Mouse (Mus musculus): ENCODE data around the gene AI661453.
"Not testable (repeated sequence)": the region's sequence is repeated elsewhere in the genome, so short reads cannot be mapped to it uniquely, and the experiment has no call there.

Gene AI661453

GRCm38 (mm10) chr17:47436156-47436906, at the start of gene AI661453:
Gene AI661453, plus strand, starts transcription at chr17:47436615.
- no peak for DNase-seq

- no peak for DNase-seq
Observed at GRCm38 (mm10) chr17:47386649-47387048, 49.8 kb upstream of the AI661453 start.

- no peak for DNase-seq
Observed at GRCm38 (mm10) chr17:47394223-47394869, 42.1 kb upstream of the AI661453 start.

- no peak for DNase-seq
Observed at GRCm38 (mm10) chr17:47395376-47395913, 41.0 kb upstream of the AI661453 start.

- DNase-seq: no peak
Observed at GRCm38 (mm10) chr17:47399091-47399490, 37.3 kb upstream of the AI661453 start.

- DNase-seq: no peak
Observed at GRCm38 (mm10) chr17:47400451-47400850, 36.0 kb upstream of the AI661453 start, which contains the start of gene Guca1a. Gene Guca1a, minus strand, starts transcription at chr17:47400584.

GRCm38 (mm10) chr17:47407717-47408557, 28.5 kb upstream of the AI661453 start:
- DNase-seq: no peak

GRCm38 (mm10) chr17:47408558-47408898, 27.9 kb upstream of the AI661453 start:
- peak; percentile 33 for DNase-seq

- DNase-seq: peak; percentile 37
Observed at GRCm38 (mm10) chr17:47409897-47410861, 26.2 kb upstream of the AI661453 start.

- no peak for DNase-seq
Observed at GRCm38 (mm10) chr17:47420195-47420594, 16.2 kb upstream of the AI661453 start.

- DNase-seq: no peak
Observed at GRCm38 (mm10) chr17:47421566-47421965, 14.8 kb upstream of the AI661453 start.

- DNase-seq: not testable (repeated sequence)
Observed at GRCm38 (mm10) chr17:47422616-47423015, 13.8 kb upstream of the AI661453 start.

- no peak for DNase-seq
Observed at GRCm38 (mm10) chr17:47424186-47424585, 12.2 kb upstream of the AI661453 start.

GRCm38 (mm10) chr17:47427316-47427715, 9.1 kb upstream of the AI661453 start:
- DNase-seq: no peak

- no peak for DNase-seq
Observed at GRCm38 (mm10) chr17:47428831-47429304, 7.5 kb upstream of the AI661453 start.

GRCm38 (mm10) chr17:47430815-47431214, 5.6 kb upstream of the AI661453 start:
- DNase-seq: no peak

- DNase-seq: no peak
Observed at GRCm38 (mm10) chr17:47436907-47437547, 612 bp downstream of the AI661453 start, which contains the start of gene 1700001C19Rik. Gene 1700001C19Rik, minus strand, starts transcription at chr17:47437376.

- DNase-seq: no peak
Observed at GRCm38 (mm10) chr17:47438611-47439010, 2.2 kb downstream of the AI661453 start.

GRCm38 (mm10) chr17:47439396-47440028, 3.1 kb downstream of the AI661453 start:
- DNase-seq: no peak

- no peak for DNase-seq
Observed at GRCm38 (mm10) chr17:47440359-47440890, 4.0 kb downstream of the AI661453 start.
